Mouse (Mus musculus) A20 (cell line): ENCODE results near the gene Dsn1.

Source experiments
- DNase-seq: peaks from one replicate; pipeline ENCODE4 v3.0.0-alpha.2; 2011; ENCODE audit warnings: low read depth, low spot score

Gene Dsn1

GRCm38 (mm10) chr2:156973316-156974100 is 33.4 kb downstream of the Dsn1 start:
- DNase-seq, result no peak

DNA sequence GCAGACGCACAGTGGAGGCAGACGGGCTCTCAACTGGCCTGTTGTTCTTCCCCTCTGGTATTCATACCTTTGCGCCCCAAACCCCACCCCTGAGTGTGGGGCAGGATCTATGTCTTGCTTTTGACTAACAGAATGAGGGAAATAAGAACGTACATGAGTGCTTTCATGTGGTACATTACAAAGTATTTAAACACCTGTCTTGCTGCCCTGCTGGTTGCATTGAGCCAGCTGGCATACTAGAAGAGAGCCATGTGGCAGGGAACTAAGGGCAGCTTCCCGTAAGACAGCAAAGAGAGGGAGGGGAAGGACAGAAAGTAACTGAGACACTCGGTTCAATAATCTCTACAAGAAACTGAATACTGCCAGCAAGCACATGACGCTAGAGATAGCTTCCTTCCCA is 36.7 kb downstream of the Dsn1 start:
- DNase-seq, result no peak

GRCm38 (mm10) chr2:156968501-156968900 is 38.5 kb downstream of the Dsn1 start:
- DNase-seq, result no peak

DNA sequence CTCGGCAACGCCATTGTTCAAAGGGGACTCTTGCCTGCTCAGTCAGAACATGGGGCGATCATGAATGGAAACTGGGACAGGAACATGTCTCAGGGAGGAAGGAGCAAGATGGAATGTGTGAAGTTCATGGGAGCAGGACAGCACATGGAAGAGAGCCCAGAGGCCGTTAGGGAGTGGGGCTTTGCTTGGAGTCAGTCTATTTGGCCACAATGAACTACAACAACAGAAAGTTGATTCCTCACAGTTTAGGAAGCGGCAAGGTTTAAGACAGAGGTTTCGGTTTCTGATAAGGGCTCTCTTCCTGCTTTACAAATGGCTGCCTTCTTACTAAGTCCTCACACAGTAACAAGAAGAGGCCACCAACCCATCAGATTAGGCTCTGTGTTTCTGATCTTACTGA is 39.6 kb downstream of the Dsn1 start:
- no peak for DNase-seq

DNA sequence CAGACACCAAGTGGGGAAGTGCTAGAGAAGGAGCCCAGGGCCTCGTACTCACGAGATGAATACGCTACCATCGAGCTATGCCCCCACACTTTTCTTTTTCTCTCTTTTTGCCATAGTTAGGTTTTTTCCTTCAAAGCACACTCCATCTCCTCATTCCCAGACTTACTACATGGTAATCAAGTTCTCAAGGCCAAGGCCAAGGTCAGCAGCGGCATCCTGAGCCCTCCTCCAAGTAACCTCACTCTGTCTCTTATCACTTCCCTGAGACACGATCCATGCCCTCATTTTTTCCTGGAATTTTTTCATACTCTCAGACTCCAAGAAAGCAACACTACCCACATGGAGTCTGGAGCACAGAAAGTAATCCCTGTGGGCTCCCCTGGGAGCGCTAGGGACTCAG is 43.1 kb downstream of the Dsn1 start:
- no peak for DNase-seq

- no peak for DNase-seq
These were observed 48.3 kb downstream of the Dsn1 start for GRCm38 (mm10) chr2:156958496-156959252.

GRCm38 (mm10) chr2:156957035-156957434 is 49.9 kb downstream of the Dsn1 start:
- no peak for DNase-seq

DNA sequence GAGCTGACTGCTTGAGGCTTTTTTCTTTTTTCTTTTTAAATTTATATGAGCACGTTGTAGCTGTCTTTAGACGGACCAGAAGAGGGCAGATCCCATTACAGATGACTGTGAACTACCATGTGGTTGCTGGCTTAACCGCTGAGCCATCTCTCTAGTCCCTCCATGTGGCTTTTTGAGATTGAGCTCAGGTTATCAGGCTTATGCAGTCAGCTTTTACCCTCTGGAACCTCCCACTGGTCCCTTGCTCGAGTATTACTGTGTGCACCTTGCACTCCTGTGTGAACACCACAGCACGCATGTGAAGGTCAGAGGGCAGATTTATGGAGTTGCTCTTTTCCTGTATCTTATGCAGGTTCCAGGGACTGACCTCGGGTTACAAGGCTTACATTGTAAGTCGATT is 50.6 kb downstream of the Dsn1 start:
- DNase-seq, result no peak

GRCm38 (mm10) chr2:156954463-156954862 is 52.5 kb downstream of the Dsn1 start:
- no peak for DNase-seq

DNA sequence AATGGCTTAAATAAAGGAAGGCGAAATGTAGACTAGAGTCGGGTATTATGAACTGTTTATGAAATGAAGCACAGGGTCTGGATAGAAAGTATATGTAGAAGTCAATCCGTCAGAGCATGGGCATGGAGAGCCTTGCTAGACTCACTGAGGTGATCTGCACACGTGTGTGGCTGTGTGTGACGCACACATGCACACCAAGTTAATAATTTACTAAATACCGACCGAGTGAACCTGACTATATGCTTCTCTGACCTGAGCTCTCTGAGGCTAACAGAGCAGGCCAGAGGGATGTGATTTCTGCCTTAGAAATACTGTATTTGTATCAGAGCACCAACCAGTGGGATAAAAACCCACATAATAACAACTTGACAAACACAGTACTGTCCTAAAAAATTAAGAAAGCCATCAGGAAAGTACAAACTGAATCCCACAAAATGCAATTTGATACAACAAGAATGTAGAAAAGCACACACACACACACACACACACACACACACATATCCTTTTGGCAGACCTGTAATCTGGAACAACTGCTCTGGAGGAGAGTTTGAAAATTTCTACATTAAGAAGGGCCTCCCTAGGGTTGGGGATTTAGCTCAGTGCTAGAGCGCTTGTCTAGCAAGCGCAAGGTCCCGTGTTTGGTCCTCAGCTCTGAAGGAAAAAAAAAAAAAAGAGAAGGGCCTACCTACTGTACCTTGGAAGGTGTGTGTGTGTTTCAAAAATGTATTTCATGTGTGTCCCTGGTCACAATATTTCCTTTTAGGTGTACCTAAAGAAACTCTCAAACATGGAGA is 55.5 kb downstream of the Dsn1 start:
- DNase-seq, result no peak

- DNase-seq, result no peak
These were observed 56.1 kb downstream of the Dsn1 start for GRCm38 (mm10) chr2:156950816-156951215.
